Mouse (Mus musculus) adrenal gland, adult 18-20 months (tissue): ENCODE data around the gene Pitpnc1. TPM values are rescaled to one million over a fixed set of nuclear protein-coding genes. Genes with fewer than 3 reads are reported as not detected.

Source experiments
- DNase-seq, 2 experiments: peaks; one replicate each; pipeline ENCODE4 v3.0.0; 2021 to 2022; ENCODE audit warnings: low spot score in 2 of 2
- total RNA-seq, 2 experiments: library from RNA; stranded (reverse); gene quantifications; 1 replicate in 1 of 2; 2 replicates in 1 of 2; pipeline ENCODE4 v1.2.3; 2021

The Pitpnc1 gene
- total RNA-seq, 2 experiments from 2014 or later = 13.3 to 16.1 TPM

DNA sequence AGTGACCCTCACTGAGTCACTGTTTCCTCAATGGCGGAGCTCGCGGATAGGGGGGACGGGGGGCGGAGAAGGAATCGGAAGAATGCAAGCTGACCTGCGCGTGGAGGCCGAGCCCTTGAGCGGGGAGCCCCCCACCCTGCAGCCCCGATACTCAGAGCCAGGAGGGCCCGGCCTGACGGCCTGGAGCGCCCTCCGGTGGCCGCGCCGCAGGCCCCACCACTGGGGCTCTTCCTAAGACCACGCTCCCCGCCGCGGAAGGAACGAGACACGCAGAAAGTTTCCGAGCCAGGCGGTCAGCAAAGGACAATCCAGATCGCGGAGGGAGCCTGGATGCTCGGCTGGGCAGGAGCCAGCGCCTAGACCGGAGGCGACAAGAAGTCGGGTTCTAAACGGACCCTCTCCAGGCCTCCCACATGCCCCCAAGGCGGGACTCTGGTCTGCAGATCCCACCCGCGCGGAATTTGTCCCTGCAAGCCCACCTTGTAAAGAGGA, 1.4 kb downstream of the Pitpnc1 start:
- peak; percentile 69 to 74 for DNase-seq

DNA sequence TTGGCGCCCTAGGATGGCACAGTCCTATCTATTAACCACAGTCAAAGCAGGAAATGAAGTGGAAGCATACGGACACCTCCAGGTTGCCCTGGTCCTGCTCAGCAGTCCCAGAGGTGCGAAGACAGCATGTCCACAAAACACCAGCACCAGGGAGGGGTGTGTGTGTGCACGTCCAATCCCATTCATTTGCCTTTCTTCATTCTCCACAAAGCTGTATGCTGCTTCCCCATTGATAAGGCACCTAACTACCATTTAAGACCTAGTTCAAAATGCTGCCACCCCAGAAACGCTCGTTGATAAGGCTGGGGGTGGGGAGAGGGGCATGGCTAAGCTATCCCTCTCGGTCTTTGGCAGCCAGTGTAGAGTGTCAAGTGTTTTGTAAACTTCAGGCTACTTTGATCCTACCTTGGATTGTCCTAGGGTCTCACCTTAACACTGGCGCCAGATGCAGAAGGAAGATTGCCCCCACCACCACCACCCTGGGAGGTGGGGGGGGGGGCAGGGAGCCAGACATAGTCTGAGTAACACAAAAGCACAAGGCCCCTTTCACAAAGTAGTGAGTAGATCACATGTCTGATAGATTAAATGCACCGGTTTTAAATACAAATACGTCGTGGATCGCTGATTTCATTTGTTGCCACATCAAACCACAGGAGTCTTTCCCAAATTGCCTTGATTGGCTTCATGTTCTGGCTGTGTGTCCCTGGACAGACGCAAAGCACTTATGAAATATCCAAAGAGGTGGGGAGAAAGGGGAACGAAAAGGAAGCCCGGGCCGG, 2.1 kb downstream of the Pitpnc1 start:
- no peak for DNase-seq

- no peak for DNase-seq
Measured at GRCm38 (mm10) chr11:107466611-107467391, 3.7 kb downstream of the Pitpnc1 start.

DNA sequence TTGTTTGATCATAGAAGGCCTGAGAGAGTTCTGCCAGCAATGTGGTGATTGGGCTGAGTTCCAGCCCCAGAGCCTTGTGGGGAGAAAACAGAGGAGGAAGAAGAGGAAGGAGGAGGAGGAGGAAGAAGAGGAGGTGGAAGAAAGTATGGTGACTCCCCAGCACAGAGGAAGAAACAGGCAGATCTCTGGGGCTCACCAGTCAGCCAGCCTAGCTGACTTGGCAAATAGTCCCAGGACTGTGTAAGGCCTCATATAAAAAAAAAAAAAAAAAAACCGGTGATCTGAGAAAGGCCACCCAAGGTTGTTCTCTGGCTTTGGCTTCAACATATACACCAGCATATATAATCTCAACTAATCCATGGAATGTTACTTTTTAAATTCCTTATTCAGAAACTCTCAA, 4.5 kb downstream of the Pitpnc1 start:
- no peak for DNase-seq

DNA sequence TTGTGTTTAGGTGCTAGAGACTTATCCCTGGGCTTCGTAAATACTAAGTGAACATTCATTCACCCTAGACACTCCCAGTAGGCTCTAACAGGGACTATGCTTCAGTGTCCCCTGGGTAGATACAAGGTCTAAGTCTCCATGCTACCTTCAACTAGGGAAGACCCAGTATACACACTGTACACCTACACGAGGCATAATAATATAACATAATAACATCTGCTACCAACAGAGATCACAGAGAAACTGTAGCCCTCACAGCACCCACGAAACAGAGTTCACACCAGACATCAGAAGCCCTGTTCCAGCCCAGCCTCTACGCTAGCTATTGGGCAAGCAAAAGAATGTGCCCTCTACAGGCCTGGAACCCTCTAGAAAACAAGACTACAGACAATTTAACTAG, 5.5 kb downstream of the Pitpnc1 start:
- DNase-seq = no peak

DNA sequence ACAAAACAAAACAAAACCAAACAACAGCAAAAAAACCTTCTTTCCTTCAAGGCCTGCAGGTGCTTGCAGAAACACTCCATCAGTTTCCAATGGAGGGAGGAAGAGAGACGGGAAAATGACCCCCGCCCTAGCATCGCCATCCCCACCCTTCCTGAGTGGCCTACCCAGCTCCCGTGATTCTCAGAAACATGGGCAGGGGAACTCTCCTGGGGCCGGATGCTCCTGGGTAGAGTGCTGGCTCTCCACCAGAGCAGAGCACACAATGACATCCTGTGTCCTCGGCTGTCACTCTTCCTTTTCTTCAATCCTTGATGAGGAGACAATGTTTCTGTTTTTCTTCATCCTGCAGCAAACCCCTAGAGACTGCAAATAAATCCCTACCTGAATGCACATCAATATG, 6.4 kb downstream of the Pitpnc1 start:
- no peak for DNase-seq

DNA sequence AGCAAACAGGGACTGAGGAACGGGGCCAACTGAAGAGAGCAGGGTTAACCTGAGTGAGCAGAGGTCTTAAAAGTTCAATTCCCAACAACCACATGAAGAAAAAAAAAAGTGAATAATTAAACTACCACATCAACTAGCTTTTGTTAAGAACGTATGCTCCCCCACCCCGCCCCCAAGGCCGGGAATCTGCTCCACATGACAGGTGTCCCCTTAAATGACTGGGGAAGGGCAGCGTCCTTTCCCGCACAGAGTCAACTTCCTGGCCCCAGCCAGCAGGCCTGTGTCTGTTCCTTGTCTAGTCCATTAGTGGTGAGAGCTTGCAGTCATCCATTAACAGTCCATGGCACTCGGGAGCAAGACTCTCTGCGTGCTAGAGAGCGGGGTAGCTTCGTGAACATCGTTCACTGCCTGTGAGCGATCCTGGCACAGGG, 7.2 kb downstream of the Pitpnc1 start:
- no peak for DNase-seq

DNA sequence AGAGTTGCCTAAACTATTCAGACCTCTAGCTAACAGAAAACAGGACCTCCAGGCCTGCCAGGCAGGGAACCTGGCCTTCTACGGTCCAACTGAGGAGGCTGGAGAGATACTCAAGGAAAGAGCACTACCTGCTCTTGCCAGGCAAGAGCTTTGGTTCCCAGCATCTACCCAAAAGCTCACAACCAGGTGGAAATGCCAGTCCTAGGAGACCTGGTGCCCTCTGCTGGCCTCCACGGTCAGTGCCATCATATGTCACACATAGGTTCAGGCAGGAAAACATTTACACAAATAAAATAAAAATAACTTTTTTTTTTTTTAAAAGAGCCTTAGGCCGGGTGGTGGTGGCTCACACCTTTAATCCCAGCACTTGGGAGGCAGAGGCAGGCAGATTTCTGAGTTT, 8.0 kb downstream of the Pitpnc1 start:
- DNase-seq = no peak

DNA sequence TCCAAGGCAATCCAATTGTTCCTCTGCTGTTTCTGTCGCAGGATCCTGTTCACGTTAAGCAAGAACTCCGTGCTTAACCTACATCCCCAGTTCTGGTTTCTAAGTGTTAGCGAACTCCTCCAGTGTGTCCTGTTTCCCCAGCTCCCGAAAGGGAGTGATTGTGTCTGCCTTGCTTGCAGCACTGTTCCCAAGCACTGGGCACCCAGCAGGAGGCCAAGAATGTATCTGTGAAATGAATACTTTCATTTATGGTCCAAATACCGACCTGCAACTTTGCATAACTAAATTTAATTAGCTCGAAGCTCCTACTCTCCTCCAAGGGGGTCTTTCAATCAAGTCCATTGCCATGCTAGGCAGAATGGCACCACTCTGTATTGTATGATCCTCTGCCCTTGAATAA, 10.7 kb downstream of the Pitpnc1 start:
- DNase-seq = no peak

DNA sequence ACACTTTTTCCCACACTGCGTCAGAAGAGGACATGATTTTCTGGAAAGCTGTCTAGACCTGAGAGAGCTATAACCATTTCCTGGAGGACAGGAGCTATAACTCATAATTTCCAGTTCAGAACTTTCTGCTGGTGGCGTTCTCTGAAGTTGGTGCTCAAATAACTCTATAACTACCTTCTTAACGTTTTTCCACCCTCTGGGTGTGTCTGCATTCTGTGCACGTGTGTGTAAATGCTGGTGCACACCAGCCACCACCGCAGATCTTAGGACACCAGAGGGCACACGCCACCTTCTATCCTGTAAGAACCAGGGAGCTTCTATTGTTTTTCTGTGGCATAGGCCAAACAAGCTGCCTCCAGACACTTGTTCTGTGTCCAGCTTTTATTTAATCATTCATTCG, 11.5 kb downstream of the Pitpnc1 start:
- no peak for DNase-seq

GRCm38 (mm10) chr11:107458286-107458685, 12.2 kb downstream of the Pitpnc1 start:
- no peak for DNase-seq

- no peak for DNase-seq
Measured at GRCm38 (mm10) chr11:107457282-107457681, 13.2 kb downstream of the Pitpnc1 start.

- DNase-seq = no peak
Measured at GRCm38 (mm10) chr11:107454546-107455462, 15.7 kb downstream of the Pitpnc1 start.

DNA sequence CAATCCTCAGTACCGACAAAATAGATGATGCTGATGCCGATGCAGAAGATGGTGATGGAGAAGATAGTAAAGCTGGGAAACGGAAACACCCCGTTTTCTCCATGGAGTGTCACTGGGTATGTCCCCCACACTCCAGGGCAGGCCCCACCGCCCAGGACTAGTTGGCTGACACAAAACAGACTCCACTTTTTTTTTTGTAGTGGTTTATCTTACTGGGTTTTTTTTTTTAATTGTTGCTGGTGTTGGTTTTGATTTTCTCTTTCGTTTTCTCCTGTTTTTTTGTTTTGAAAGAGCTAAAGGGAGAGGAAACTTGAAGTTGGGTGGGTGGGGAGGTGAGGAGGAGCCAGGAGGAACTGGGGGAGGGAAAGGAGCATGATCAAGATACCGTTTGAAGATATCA, 18.4 kb downstream of the Pitpnc1 start:
- no peak for DNase-seq

GRCm38 (mm10) chr11:107451106-107451505, 19.4 kb downstream of the Pitpnc1 start:
- no peak for DNase-seq

DNA sequence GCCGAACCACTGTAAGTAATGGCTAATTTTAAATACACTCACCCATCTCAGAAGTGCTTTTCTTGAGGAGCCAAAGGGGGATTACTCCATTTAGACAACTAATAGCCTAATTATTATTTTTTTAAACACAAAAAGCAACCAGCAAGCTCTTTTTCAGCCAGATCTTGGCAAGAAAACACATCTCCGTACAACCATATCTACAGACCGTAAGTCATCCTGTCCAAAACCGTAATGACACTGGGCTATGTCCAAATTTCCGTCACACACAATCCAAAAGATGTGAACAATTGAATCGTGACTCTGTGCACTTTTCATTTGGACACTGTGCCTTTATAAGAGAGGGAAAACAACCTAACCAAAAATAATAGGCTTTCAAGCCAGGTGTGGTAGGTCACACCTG, 20.4 kb downstream of the Pitpnc1 start:
- DNase-seq = no peak

- DNase-seq = no peak
Measured at GRCm38 (mm10) chr11:107449169-107449910, 21.2 kb downstream of the Pitpnc1 start.

- no peak for DNase-seq
Measured at GRCm38 (mm10) chr11:107447915-107448314, 22.6 kb downstream of the Pitpnc1 start.

- no peak for DNase-seq
Measured at GRCm38 (mm10) chr11:107447349-107447748, 23.1 kb downstream of the Pitpnc1 start.

GRCm38 (mm10) chr11:107446650-107447049, 23.8 kb downstream of the Pitpnc1 start:
- DNase-seq = no peak
